Mouse (Mus musculus) C2C12 (cell line): ENCODE measurements around the gene Babam2. TPM values are rescaled to one million over a fixed set of nuclear protein-coding genes. Genes with fewer than 3 reads are reported as not detected.

Experiments
- H3K27me3 ChIP-seq: one replicate; pipeline ENCODE4 v1.6.1; 2011; ENCODE audit not compliant: control insufficient read depth, insufficient read depth, insufficient read length
- H3K36me3 ChIP-seq: one replicate; pipeline ENCODE4 v1.6.1; 2011; ENCODE audit not compliant: control insufficient read depth, insufficient read depth
- H3K4me3 ChIP-seq: one replicate; pipeline ENCODE4 v1.5.1; 2011; ENCODE audit warnings: mild to moderate bottlenecking, control low read depth; ENCODE audit not compliant: poor library complexity, insufficient read depth, severe bottlenecking
- H3K79me2 ChIP-seq: one replicate; pipeline ENCODE4 v1.6.1; 2011; ENCODE audit not compliant: control insufficient read depth, insufficient read depth
- H3K79me3 ChIP-seq: one replicate; pipeline ENCODE4 v1.6.1; 2011; ENCODE audit warnings: low read depth, control low read depth
- H3ac ChIP-seq: one replicate; pipeline ENCODE3; 2011; ENCODE audit warnings: low read depth; ENCODE audit not compliant: control insufficient read depth, insufficient read length
- CEBPB ChIP-seq: IDR thresholded peaks from one replicate; pipeline ENCODE4 v1.6.1; 2011; ENCODE audit warnings: low read depth, mild to moderate bottlenecking, control low read depth, moderate library complexity
- CTCF ChIP-seq: IDR thresholded peaks from one replicate; pipeline ENCODE4 v1.5.1; 2011; ENCODE audit not compliant: control insufficient read depth, insufficient read depth, insufficient read length
- FOSL1 ChIP-seq: IDR thresholded peaks from one replicate; pipeline ENCODE4 v1.8.0; 2011; ENCODE audit warnings: mild to moderate bottlenecking, low read length; ENCODE audit not compliant: poor library complexity, insufficient read depth, severe bottlenecking
- MAX ChIP-seq: IDR thresholded peaks from one replicate; pipeline ENCODE4 v1.6.1; 2011; ENCODE audit warnings: mild to moderate bottlenecking, control low read depth
- MYOD1 ChIP-seq: IDR thresholded peaks from one replicate; pipeline ENCODE4 v1.6.1; 2011; ENCODE audit warnings: low read depth; ENCODE audit not compliant: control insufficient read depth, insufficient read length
- MYOG ChIP-seq: IDR thresholded peaks from one replicate; pipeline ENCODE4 v1.6.1; 2011; ENCODE audit not compliant: control insufficient read depth, insufficient read length; ENCODE audit errors: extremely low read depth
- USF1 ChIP-seq: IDR thresholded peaks from one replicate; pipeline ENCODE4 v1.6.1; 2011; ENCODE audit warnings: low read depth, mild to moderate bottlenecking, control low read depth, moderate library complexity
- long read RNA-seq, 2 experiments: library from polyadenylated mRNA; unstranded; transcript quantifications; one replicate each; pipeline ENCODE4 v2.0.0; 2019 to 2020
- polyA plus RNA-seq: library from polyadenylated mRNA; unstranded; fragments of >200 nt; fragmentation: generic; extraction: Trizol; gene quantifications from one replicate; pipeline ENCODE4 v1.2.1, GENCODE M21; 2012; ENCODE audit warnings: missing spikeins

Gene Babam2
- 36.0 TPM for polyA plus RNA-seq
- long read RNA-seq, experiment 1, transcript Babam2-209 (12 exons, 1,888 nt): major isoform, 45 of 62 reads
- long read RNA-seq, experiment 1, partial matches to known transcripts: 5 of 62 reads
- long read RNA-seq, experiment 1, other reads (novel, unspliced or antisense): 11 of 62 reads
- long read RNA-seq, experiment 2, transcript Babam2-209 (12 exons, 1,888 nt): major isoform, 108 of 126 reads
- long read RNA-seq, experiment 2, partial matches to known transcripts: 2 of 126 reads
- long read RNA-seq, experiment 2, other reads (novel, unspliced or antisense): 14 of 126 reads

- H3ac ChIP-seq: peak within 1 kb of the TSS; percentile 79
- peak within 1 kb of the TSS; percentile 59 for H3K4me3 ChIP-seq
- peaks cover 4% of the 10 kb centered on the region for H3K36me3 ChIP-seq
- peaks cover 2% of the 10 kb centered on the region for H3K79me3 ChIP-seq
- H3K79me2 ChIP-seq: peaks cover 8% of the 10 kb centered on the region
- no peaks in the 10 kb centered on the region for H3K27me3 ChIP-seq
- TF ChIP-seq MYOD1 (no peak), MAX (peak; percentile 80)
Measured at GRCm38 (mm10) chr5:31697644-31698296, at the start of gene Babam2. Babam2 (plus strand) TSS chr5:31697684.

GRCm38 (mm10) chr5:31650518-31651288 is 46.8 kb upstream of the Babam2 start:
- Histone ChIP-seq H3K79me3 (no peaks in the 10 kb centered on the region), H3K79me2 (no peaks in the 10 kb centered on the region), H3K27me3 (no peaks in the 10 kb centered on the region), H3ac (no peak overlapping the region), H3K36me3 (no peaks in the 10 kb centered on the region), H3K4me3 (no peak overlapping the region)
- TF ChIP-seq MYOD1 (no peak), USF1 (no peak), MAX (no peak), CEBPB (peak; percentile 42), FOSL1 (no peak)

- Histone ChIP-seq H3ac (no peak overlapping the region), H3K27me3 (no peaks in the 10 kb centered on the region), H3K4me3 (no peak overlapping the region), H3K79me3 (no peaks in the 10 kb centered on the region), H3K36me3 (no peaks in the 10 kb centered on the region), H3K79me2 (no peaks in the 10 kb centered on the region)
- TF ChIP-seq MYOD1 (no peak), FOSL1 (no peak), CTCF (no peak), USF1 (no peak), CEBPB (no peak), MAX (no peak), MYOG (no peak)
Measured at GRCm38 (mm10) chr5:31655688-31656190, 41.7 kb upstream of the Babam2 start.

GRCm38 (mm10) chr5:31666176-31666575 is 31.3 kb upstream of the Babam2 start:
- H3K79me2 ChIP-seq: no peaks in the 10 kb centered on the region
- no peaks in the 10 kb centered on the region for H3K27me3 ChIP-seq
- H3K79me3 ChIP-seq: no peaks in the 10 kb centered on the region
- no peak for TF ChIP-seq CTCF
- no peak for TF ChIP-seq FOSL1
- TF ChIP-seq USF1: no peak
- TF ChIP-seq MYOD1: no peak
- no peak for TF ChIP-seq CEBPB
- no peak for TF ChIP-seq MAX
- TF ChIP-seq MYOG: no peak
- H3ac ChIP-seq: no peak overlapping the region
- H3K4me3 ChIP-seq: no peak overlapping the region
- H3K36me3 ChIP-seq: no peaks in the 10 kb centered on the region

- H3K79me2 ChIP-seq: no peaks in the 10 kb centered on the region
- H3K27me3 ChIP-seq: no peaks in the 10 kb centered on the region
- no peak overlapping the region for H3ac ChIP-seq
- H3K4me3 ChIP-seq: no peak overlapping the region
- H3K79me3 ChIP-seq: no peaks in the 10 kb centered on the region
- no peaks in the 10 kb centered on the region for H3K36me3 ChIP-seq
- TF ChIP-seq MYOD1 (no peak), USF1 (no peak), MYOG (no peak), FOSL1 (no peak), MAX (no peak), CTCF (no peak), CEBPB (no peak)
Measured at GRCm38 (mm10) chr5:31668325-31668968, 29.0 kb upstream of the Babam2 start.
